Mouse (Mus musculus) brain, embryonic 14.5 days (tissue): ENCODE measurements around the gene Sec24b.

ENCODE experiments used
- CTCF ChIP-seq: fragments of 200-500 bp; IDR thresholded peaks from 2 replicates; pipeline ENCODE4 v1.5.1; 2012; ENCODE audit warnings: inconsistent platforms, mild to moderate bottlenecking, moderate library complexity, borderline replicate concordance; ENCODE audit not compliant: insufficient read depth, insufficient read length; ENCODE audit errors: extremely low read depth
- POLR2A ChIP-seq: fragments of 200-500 bp; IDR thresholded peaks from 2 replicates; pipeline ENCODE4 v1.6.1; 2012; ENCODE audit warnings: mild to moderate bottlenecking, inconsistent platforms, borderline replicate concordance; ENCODE audit not compliant: poor library complexity, insufficient read depth, insufficient read length, severe bottlenecking; ENCODE audit errors: extremely low read depth

GRCm38 (mm10) chr3:130086372-130087080, 25.2 kb upstream of the Sec24b start:
- TF ChIP-seq CTCF = no peak
- TF ChIP-seq POLR2A = no peak
